Mouse (Mus musculus) heart, embryonic 16.5 days (tissue): ENCODE measurements around the gene BC003965. TPM values are rescaled to one million over a fixed set of nuclear protein-coding genes. Genes with fewer than 3 reads are reported as not detected.

Experiments used
- ATAC-seq: fragments of 200-750 bp; cut with Nextera tagmentation; replicated peaks from 2 replicates; pipeline ENCODE4 v1.8.0; 2017; ENCODE audit warnings: moderate number of reproducible peaks; ENCODE audit not compliant: insufficient read depth, low FRiP score; ENCODE audit errors: extremely low read depth
- H3K27ac ChIP-seq: fragments of 300-500 bp; sonication (generic); 2 replicates; pipeline ENCODE4 v1.5.1; 2014; ENCODE audit warnings: mild to moderate bottlenecking, low read length, control low read depth, moderate library complexity
- H3K27me3 ChIP-seq: fragments of 300-500 bp; sonication (generic); 2 replicates; pipeline ENCODE4 v1.6.1; 2014; ENCODE audit warnings: low read length, mixed read lengths; ENCODE audit not compliant: control insufficient read depth, insufficient read depth
- H3K36me3 ChIP-seq: fragments of 300-500 bp; sonication (generic); 2 replicates; pipeline ENCODE4 v1.6.1; 2014; ENCODE audit not compliant: control insufficient read depth, insufficient read depth
- H3K4me1 ChIP-seq: fragments of 300-500 bp; sonication (generic); 2 replicates; pipeline ENCODE4 v1.6.1; 2014; ENCODE audit warnings: low read length, mixed read lengths; ENCODE audit not compliant: control insufficient read depth, insufficient read depth
- H3K4me2 ChIP-seq: fragments of 300-500 bp; sonication (generic); 2 replicates; pipeline ENCODE4 v1.6.1; 2014; ENCODE audit warnings: low read depth, mild to moderate bottlenecking, control low read depth, low read length
- H3K4me3 ChIP-seq: fragments of 300-500 bp; sonication (generic); 2 replicates; pipeline ENCODE4 v1.5.1; 2014; ENCODE audit warnings: mild to moderate bottlenecking, control low read depth, low read length
- H3K9ac ChIP-seq: fragments of 300-500 bp; sonication (generic); 2 replicates; pipeline ENCODE4 v1.6.1; 2014; ENCODE audit warnings: low read length, control low read depth
- H3K9me3 ChIP-seq: fragments of 300-500 bp; sonication (generic); replicated peaks from 2 replicates; pipeline ENCODE4 v1.6.1; 2016; ENCODE audit warnings: low read length; ENCODE audit not compliant: control insufficient read depth
- WGBS: fragments of 180-500 bp; shearing (Covaris S2); extraction: QIAGEN DNeasy Blood & Tissue Kit; methylation state at CpG from one replicate; pipeline ENCODE4 v1.1.7; 2014; 5-methylcytosine and 5-hydroxymethylcytosine counted together
- polyA plus RNA-seq: library from polyadenylated mRNA; unstranded; fragments of >200 nt; fragmentation: Nextera tagmentation; extraction: Ambion mirVana; gene quantifications from 2 replicates; pipeline ENCODE4 v1.2.1, GENCODE M21; 2015

Gene BC003965
- 27.0 and 29.6 TPM in 2 replicates for polyA plus RNA-seq

DNA sequence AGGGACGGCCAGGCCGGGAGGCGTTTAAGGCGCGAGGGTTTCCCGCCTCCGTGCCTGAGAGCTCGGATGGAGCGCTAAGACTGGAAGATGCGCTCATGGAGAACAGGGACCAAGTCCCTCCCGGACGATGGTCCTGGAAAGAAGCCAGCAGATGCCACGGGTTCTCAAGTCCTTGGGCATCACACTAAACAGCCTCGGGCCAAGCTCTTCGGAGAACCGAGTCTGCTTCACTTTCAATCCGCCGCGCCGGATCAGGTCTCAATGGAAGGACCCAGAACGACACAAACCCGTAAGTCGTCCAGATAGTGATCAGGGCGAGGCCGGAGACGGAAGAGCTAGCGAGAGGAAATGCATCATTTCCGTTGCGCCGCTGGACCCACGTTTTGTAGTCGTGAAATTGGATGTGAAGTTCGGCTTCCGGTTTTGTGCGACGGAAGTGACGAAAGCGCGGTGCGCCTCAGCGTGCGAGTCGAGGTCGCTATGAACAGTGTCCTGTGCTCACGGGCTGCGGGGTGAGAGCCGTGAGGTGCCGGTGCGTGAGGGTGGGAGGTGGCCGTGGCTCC, at the start of gene BC003965:
Gene BC003965 (plus strand): TSS at position 426 of the 563 bp plus-strand sequence.
- WGBS = under 1% methylated on average over 50 of the region's 50 CpGs
- Histone ChIP-seq H3K27ac (peak within 1 kb of the TSS; percentile 90), H3K4me3 (peak within 1 kb of the TSS; percentile 94), H3K9ac (peak within 1 kb of the TSS; percentile 93), H3K9me3 (no peaks in the 10 kb centered on the region), H3K36me3 (peaks cover 2% of the 10 kb centered on the region; the same call in 1 of the 2 replicates), H3K4me1 (peaks cover 13% of the 10 kb centered on the region), H3K4me2 (peak within 1 kb of the TSS; percentile 99), H3K27me3 (0 out of 2 replicates have a peak, but pooled peaks cover 7% of the 10 kb centered on the region)
- ATAC-seq = peak; percentile 81

DNA sequence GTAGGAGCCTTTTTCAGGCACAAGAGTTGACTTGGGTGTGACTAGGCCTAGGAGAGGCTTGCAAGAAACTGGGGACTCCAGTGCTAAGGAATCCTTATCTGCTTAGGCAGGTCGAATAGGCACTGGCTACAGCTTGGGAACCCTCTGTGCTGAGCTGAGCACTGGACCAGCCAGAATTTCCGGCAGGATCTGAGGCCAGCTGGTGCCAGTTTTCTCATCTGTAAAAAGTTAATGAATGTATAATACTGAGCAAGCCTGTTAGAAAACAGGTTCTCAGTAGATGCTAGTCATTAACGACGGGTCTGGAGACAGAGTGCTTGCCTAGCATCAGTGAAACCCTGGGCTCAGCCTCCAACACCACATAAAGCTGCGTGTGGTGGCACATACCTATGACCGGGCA, 48.7 kb upstream of the BC003965 start:
- no peak overlapping the region for H3K9ac ChIP-seq
- H3K27ac ChIP-seq = no peak overlapping the region
- no peaks in the 10 kb centered on the region for H3K36me3 ChIP-seq
- H3K4me1 ChIP-seq = peaks cover 11% of the 10 kb centered on the region
- 88% methylated on average over 6 of the region's 6 CpGs for WGBS
- H3K4me2 ChIP-seq = no peak overlapping the region
- no peak for ATAC-seq
- H3K4me3 ChIP-seq = no peak overlapping the region
- H3K9me3 ChIP-seq = no peaks in the 10 kb centered on the region
- H3K27me3 ChIP-seq = no peaks in the 10 kb centered on the region

DNA sequence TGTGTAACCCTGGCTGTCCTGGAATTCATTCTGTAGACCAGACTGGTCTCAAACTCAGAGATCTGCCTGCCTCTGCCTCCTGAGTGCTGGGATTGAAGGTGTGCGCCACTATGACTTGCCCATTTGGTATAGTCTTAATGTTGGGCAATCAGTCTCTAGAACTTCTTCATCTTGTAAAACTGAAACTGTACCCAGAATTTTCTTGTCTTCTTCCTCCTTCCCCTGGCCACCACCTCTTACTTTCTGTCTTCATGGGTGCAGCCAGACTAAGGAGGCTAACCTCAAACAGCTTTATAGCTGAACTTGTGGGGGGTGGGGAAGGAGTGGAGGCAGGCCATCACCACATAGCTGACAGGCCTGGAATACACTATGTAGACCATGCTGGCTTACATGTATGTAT, 45.6 kb upstream of the BC003965 start:
- peaks cover 7% of the 10 kb centered on the region for H3K4me1 ChIP-seq
- H3K27ac ChIP-seq = no peak overlapping the region
- H3K36me3 ChIP-seq = no peaks in the 10 kb centered on the region
- H3K27me3 ChIP-seq = no peaks in the 10 kb centered on the region
- H3K9me3 ChIP-seq = no peaks in the 10 kb centered on the region
- no peak for ATAC-seq
- WGBS = 100% methylated on average over 1 of the region's 1 CpGs
- no peak overlapping the region for H3K4me3 ChIP-seq
- no peak overlapping the region for H3K4me2 ChIP-seq
- H3K9ac ChIP-seq = no peak overlapping the region

DNA sequence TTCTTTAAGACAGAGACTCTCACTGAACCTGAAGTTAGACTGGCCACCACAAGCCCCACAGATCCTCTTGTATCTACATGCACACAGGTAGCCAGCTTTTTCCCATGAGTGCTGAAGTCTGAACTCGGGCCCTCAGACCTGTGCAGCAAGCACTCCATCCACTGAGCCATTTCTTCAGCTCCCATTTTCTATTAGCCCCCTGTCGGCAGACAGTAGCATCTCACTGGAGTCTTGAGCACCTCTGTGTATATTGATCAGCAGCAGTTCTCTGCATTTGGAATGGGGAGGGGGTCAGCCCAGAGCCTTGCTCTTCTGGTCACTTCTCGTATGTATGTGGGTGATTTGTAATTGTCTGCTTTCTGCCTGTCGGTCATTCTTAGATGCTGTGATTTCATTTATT, 44.4 kb upstream of the BC003965 start:
- no peak for ATAC-seq
- no peak overlapping the region for H3K4me2 ChIP-seq
- 68% methylated on average over 4 of the region's 4 CpGs for WGBS
- H3K9ac ChIP-seq = no peak overlapping the region
- no peak overlapping the region for H3K27ac ChIP-seq
- no peaks in the 10 kb centered on the region for H3K4me1 ChIP-seq
- H3K36me3 ChIP-seq = no peaks in the 10 kb centered on the region; the same call in 1 of the 2 replicates
- no peaks in the 10 kb centered on the region for H3K9me3 ChIP-seq
- no peaks in the 10 kb centered on the region for H3K27me3 ChIP-seq
- no peak overlapping the region for H3K4me3 ChIP-seq

DNA sequence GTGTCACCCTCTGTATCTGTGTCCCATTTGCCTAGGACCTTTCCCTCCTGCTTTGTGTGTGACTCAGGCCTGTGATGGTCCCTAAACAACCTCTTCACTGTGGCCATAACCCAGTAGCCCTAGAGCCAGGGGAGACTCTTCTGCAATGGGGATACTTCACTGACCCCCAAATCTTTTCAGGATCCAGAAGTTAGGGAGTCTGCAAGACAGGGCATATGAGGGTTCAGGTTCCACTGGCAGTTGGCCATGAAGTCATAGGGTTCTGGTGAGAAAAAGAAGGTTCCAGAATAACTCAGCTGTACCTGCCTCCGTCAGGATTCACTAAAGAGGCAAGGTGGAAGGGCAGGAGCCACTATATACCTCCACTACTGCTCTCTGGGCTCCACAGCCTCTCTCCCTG, 22.2 kb upstream of the BC003965 start, which contains the start of gene Ccdc154:
Gene Ccdc154 (plus strand): TSS at position 301 of the 400 bp plus-strand sequence.
- H3K9ac ChIP-seq = no peak within 1 kb of the TSS
- H3K27ac ChIP-seq = no peak within 1 kb of the TSS
- H3K4me1 ChIP-seq = no peaks in the 10 kb centered on the region
- 88% methylated on average over 1 of the region's 1 CpGs for WGBS
- no peak within 1 kb of the TSS for H3K4me2 ChIP-seq
- H3K27me3 ChIP-seq = no peaks in the 10 kb centered on the region
- no peak within 1 kb of the TSS for H3K4me3 ChIP-seq
- no peak for ATAC-seq
- no peaks in the 10 kb centered on the region for H3K9me3 ChIP-seq
- 0 out of 2 replicates have a peak, but pooled peaks cover 3% of the 10 kb centered on the region for H3K36me3 ChIP-seq

DNA sequence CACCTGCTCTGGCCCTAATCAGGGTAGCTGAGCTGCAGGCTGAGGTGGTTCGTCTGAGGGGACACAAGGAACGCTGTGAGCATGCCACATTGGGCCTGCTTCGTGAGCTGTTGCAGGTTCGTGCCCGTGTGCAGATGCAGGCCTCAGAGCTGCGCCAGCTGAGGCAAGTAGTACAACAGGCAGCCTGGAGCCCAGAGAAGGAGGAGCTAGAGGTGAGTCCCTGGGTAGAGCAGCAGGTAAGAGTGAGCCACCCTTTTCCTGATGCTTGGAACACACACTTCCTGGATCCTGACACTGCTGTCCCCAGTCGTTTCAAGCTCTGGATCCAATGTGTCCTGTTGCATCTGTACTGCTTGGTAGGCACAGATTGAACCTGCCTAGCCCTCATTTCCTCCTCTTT, 21.0 kb upstream of the BC003965 start:
- Histone ChIP-seq H3K36me3 (0 out of 2 replicates have a peak, but pooled peaks cover 3% of the 10 kb centered on the region), H3K27me3 (no peaks in the 10 kb centered on the region), H3K4me2 (no peak overlapping the region), H3K4me1 (no peaks in the 10 kb centered on the region), H3K9ac (no peak overlapping the region), H3K27ac (no peak overlapping the region), H3K4me3 (no peak overlapping the region), H3K9me3 (no peaks in the 10 kb centered on the region)
- WGBS = 61% methylated on average over 7 of the region's 7 CpGs
- ATAC-seq = no peak

DNA sequence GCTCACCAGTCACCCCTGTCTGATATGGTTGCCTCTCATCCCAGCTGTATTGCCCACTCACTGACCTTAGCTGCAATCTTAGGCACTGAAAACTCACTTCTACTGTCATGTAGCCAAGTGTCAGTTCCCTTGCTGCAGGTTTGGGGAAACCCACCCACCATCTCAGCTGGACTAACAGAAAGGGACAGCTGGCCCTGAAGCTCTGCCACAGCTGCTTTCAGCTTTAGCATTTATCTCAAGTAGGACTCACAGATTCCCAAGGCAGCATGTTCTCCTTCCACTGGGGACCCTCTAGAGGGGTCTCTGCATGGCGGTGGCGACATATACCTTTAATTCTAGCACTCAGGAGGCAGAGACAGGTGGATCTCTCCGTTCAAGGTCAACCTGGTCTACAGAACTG, 19.6 kb upstream of the BC003965 start:
- 81% methylated on average over 3 of the region's 3 CpGs for WGBS
- H3K4me1 ChIP-seq = no peaks in the 10 kb centered on the region

DNA sequence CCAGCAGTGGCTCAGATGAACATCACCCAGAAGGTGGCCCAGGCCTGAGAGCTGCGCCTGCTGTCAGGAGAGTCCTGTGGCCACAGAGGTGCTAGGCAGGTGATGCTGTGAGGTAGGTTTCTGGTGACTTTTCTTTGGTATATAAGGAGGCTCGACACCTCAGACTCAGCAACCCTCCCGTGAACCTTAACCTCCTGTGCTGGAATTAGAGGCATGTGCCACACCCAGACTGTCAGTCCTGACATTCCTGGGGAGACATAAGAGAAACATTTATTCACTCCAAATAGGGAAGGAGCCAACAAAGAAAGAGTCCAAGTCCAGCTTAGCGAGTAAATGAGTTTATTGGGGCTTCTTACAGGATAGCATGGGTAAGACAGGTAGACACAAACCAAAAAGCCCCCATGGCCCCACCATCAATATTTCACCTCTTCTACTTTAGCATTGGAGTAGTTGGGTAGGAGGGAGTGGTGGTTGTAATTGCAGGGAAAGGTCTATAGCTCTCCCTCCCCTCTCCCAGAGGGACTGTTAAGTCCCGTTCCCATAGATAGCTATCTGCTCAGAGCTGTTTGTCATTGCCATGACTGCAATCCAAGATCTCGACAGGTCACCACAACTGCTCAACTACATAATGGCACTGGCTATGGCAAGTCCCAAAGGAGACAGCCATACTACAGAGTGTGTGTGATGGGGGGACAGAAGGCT, 18.2 kb upstream of the BC003965 start:
- Histone ChIP-seq H3K4me3 (no peak overlapping the region), H3K9ac (no peak overlapping the region), H3K9me3 (no peaks in the 10 kb centered on the region), H3K27me3 (no peaks in the 10 kb centered on the region), H3K27ac (no peak overlapping the region), H3K4me1 (no peaks in the 10 kb centered on the region), H3K36me3 (no peaks in the 10 kb centered on the region), H3K4me2 (no peak overlapping the region)
- ATAC-seq = no peak
- WGBS = 43% methylated on average over 6 of the region's 6 CpGs

More for the DNA sequence above, 19.6 kb upstream of the BC003965 start:
- Histone ChIP-seq H3K27ac (no peak overlapping the region), H3K9ac (no peak overlapping the region), H3K4me3 (no peak overlapping the region), H3K4me2 (no peak overlapping the region), H3K36me3 (0 out of 2 replicates have a peak, but pooled peaks cover 2% of the 10 kb centered on the region), H3K9me3 (no peaks in the 10 kb centered on the region), H3K27me3 (no peaks in the 10 kb centered on the region)
- ATAC-seq = no peak

DNA sequence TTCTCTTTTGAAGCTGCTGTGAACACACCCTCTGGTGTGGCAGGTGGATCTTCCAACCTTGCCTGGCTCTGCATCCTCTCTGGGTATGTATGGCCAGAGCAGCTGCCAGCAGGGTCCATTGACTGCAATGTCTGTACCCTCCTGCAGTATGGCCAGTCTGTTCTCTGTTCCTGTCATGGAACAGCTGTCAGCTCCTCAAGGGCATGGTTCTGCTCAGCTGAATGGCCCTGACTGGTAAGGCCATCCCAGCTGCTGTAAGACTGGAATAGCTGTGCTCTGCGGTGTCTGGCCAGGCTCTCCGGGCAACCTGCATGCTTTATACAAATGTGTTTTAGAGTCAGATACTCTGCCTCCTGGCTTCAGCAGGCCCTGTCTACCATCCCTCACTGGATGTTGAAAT, 14.6 kb upstream of the BC003965 start:
- no peak overlapping the region for H3K9ac ChIP-seq
- H3K9me3 ChIP-seq = no peaks in the 10 kb centered on the region
- H3K27me3 ChIP-seq = no peaks in the 10 kb centered on the region
- H3K4me1 ChIP-seq = no peaks in the 10 kb centered on the region
- H3K4me2 ChIP-seq = no peak overlapping the region
- H3K27ac ChIP-seq = no peak overlapping the region
- H3K4me3 ChIP-seq = no peak overlapping the region
- ATAC-seq = no peak
- 74% methylated on average over 2 of the region's 2 CpGs for WGBS
- H3K36me3 ChIP-seq = no peaks in the 10 kb centered on the region
